Mouse (Mus musculus) kidney, postnatal 0 days (tissue): ENCODE data around the gene Trim25. TPM values are rescaled to one million over a fixed set of nuclear protein-coding genes. Genes with fewer than 3 reads are reported as not detected.

Experiments used
- ATAC-seq: fragments of 200-750 bp; cut with Nextera tagmentation; replicated peaks from 2 replicates; pipeline ENCODE4 v1.8.0; 2017; ENCODE audit warnings: low read depth, moderate number of reproducible peaks, moderate TSS enrichment, moderate library complexity; ENCODE audit not compliant: low FRiP score
- DNase-seq: peaks from one replicate; pipeline ENCODE4 v3.0.0-alpha.2; 2016; ENCODE audit warnings: low spot score
- H3K27ac ChIP-seq: fragments of 300-500 bp; sonication (generic); 2 replicates; pipeline ENCODE4 v1.5.1; 2014; ENCODE audit warnings: mild to moderate bottlenecking
- H3K27me3 ChIP-seq: fragments of 300-500 bp; sonication (generic); 2 replicates; pipeline ENCODE4 v1.6.1; 2014; ENCODE audit warnings: low read length, mixed read lengths; ENCODE audit not compliant: insufficient read depth
- H3K36me3 ChIP-seq: fragments of 300-500 bp; sonication (generic); 2 replicates; pipeline ENCODE4 v1.6.1; 2014; ENCODE audit warnings: low read length, mixed read lengths; ENCODE audit not compliant: insufficient read depth
- H3K4me1 ChIP-seq: fragments of 300-500 bp; sonication (generic); replicated peaks from 2 replicates; pipeline ENCODE4 v1.6.1; 2014; ENCODE audit warnings: antibody characterized with exemption, low read length, mixed read lengths; ENCODE audit not compliant: insufficient read depth
- H3K4me2 ChIP-seq: fragments of 300-500 bp; sonication (generic); 2 replicates; pipeline ENCODE4 v1.6.1; 2014; ENCODE audit warnings: mild to moderate bottlenecking, low read length, moderate library complexity, mixed read lengths
- H3K4me3 ChIP-seq: fragments of 300-500 bp; sonication (generic); replicated peaks from 2 replicates; pipeline ENCODE4 v1.5.1; 2014; ENCODE audit warnings: low read depth, low read length
- H3K9ac ChIP-seq: fragments of 300-500 bp; sonication (generic); 2 replicates; pipeline ENCODE4 v1.6.1; 2014; ENCODE audit warnings: low read depth, low read length
- H3K9me3 ChIP-seq: fragments of 300-500 bp; sonication (generic); replicated peaks from 2 replicates; pipeline ENCODE4 v1.6.1; 2016; ENCODE audit warnings: low read length, inconsistent platforms, mixed read lengths
- CTCF ChIP-seq: IDR thresholded peaks from 2 replicates; pipeline ENCODE4 v1.5.1; 2016; ENCODE audit warnings: antibody characterized with exemption, low read depth, mild to moderate bottlenecking, moderate library complexity
- WGBS: fragments of 180-500 bp; shearing (Covaris S2); extraction: QIAGEN DNeasy Blood & Tissue Kit; methylation state at CpG from one replicate; pipeline ENCODE4 v1.1.7; 2014; 5-methylcytosine and 5-hydroxymethylcytosine counted together
- polyA plus RNA-seq: library from polyadenylated mRNA; unstranded; fragments of >200 nt; fragmentation: Nextera tagmentation; extraction: Ambion mirVana; gene quantifications from 2 replicates; pipeline ENCODE4 v1.2.1, GENCODE M21; 2015

The Trim25 gene
- 17.6 and 18.3 TPM in 2 replicates for polyA plus RNA-seq

- H3K9me3 ChIP-seq, result no peaks in the 10 kb centered on the region
- no peaks in the 10 kb centered on the region for H3K27me3 ChIP-seq
- H3K36me3 ChIP-seq, result no peaks in the 10 kb centered on the region
- peak; percentile 97 for DNase-seq
- peak within 1 kb of the TSS; percentile 86 for H3K9ac ChIP-seq
- H3K4me2 ChIP-seq, result peak within 1 kb of the TSS; percentile 83
- peaks cover 24% of the 10 kb centered on the region; the same call in 1 of the 2 replicates for H3K4me1 ChIP-seq
- peak; percentile 25; the same call in 1 of the 2 replicates for TF ChIP-seq CTCF
- ATAC-seq, result peak; percentile 91
- WGBS, result 2% methylated on average over 48 of the region's 48 CpGs
- H3K4me3 ChIP-seq, result peak within 1 kb of the TSS; percentile 76
- H3K27ac ChIP-seq, result peak within 1 kb of the TSS; percentile 73
These were observed at the start of gene Trim25 for GRCm38 (mm10) chr11:88998974-88999722. Gene Trim25 (plus strand): TSS chr11:88999376.

GRCm38 (mm10) chr11:88949802-88950639 lies 49.2 kb upstream of the Trim25 start:
- DNase-seq (no peak), ATAC-seq (no peak)
- H3K9ac ChIP-seq, result no peak overlapping the region
- H3K27me3 ChIP-seq, result no peaks in the 10 kb centered on the region
- H3K27ac ChIP-seq, result no peak overlapping the region
- 82% methylated on average over 8 of the region's 8 CpGs for WGBS
- H3K9me3 ChIP-seq, result no peaks in the 10 kb centered on the region
- H3K4me2 ChIP-seq, result no peak overlapping the region
- H3K36me3 ChIP-seq, result peaks cover 13% of the 10 kb centered on the region; the same call in 1 of the 2 replicates
- no peak for TF ChIP-seq CTCF
- H3K4me3 ChIP-seq, result no peak overlapping the region
- H3K4me1 ChIP-seq, result no peaks in the 10 kb centered on the region

GRCm38 (mm10) chr11:88950640-88951250 lies 48.4 kb upstream of the Trim25 start:
- DNase-seq, result no peak
- TF ChIP-seq CTCF, result no peak
- Histone ChIP-seq H3K27me3 (no peaks in the 10 kb centered on the region), H3K9me3 (no peaks in the 10 kb centered on the region), H3K4me2 (no peak overlapping the region), H3K27ac (no peak overlapping the region), H3K36me3 (peaks cover 13% of the 10 kb centered on the region; the same call in 1 of the 2 replicates), H3K4me3 (no peak overlapping the region), H3K9ac (no peak overlapping the region), H3K4me1 (no peaks in the 10 kb centered on the region)
- WGBS, result 88% methylated on average over 13 of the region's 13 CpGs
- no peak for ATAC-seq

DNA sequence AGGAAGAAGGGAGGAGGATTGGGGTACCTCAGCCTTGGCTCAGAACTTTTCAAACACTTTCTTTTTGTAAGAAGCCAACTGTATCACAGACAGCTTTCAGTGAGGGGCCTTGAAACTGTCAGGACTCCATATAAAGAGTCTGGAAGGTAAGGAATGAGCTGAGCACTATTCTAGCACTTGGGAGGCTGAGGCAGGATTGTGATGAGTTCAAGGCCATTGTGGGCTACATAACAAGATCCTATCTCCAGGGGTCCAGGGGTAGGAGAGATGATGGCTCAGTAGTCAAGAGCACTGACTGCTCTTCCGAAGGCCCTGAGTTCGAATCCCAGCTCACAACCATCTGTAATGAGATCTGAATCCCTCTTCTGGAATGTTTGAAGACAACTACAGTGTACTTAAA lies 47.6 kb upstream of the Trim25 start:
- DNase-seq (no peak), ATAC-seq (no peak)
- no peaks in the 10 kb centered on the region for H3K27me3 ChIP-seq
- H3K36me3 ChIP-seq, result peaks cover 13% of the 10 kb centered on the region; the same call in 1 of the 2 replicates
- WGBS, result 93% methylated on average over 2 of the region's 2 CpGs
- no peak overlapping the region for H3K27ac ChIP-seq
- H3K4me1 ChIP-seq, result no peaks in the 10 kb centered on the region
- no peak overlapping the region for H3K4me2 ChIP-seq
- no peaks in the 10 kb centered on the region for H3K9me3 ChIP-seq
- TF ChIP-seq CTCF, result no peak
- no peak overlapping the region for H3K9ac ChIP-seq
- no peak overlapping the region for H3K4me3 ChIP-seq

GRCm38 (mm10) chr11:88952117-88952516 lies 47.1 kb upstream of the Trim25 start:
- no peaks in the 10 kb centered on the region for H3K27me3 ChIP-seq
- H3K36me3 ChIP-seq, result peaks cover 9% of the 10 kb centered on the region; the same call in 1 of the 2 replicates
- no peaks in the 10 kb centered on the region for H3K4me1 ChIP-seq
- no peak overlapping the region for H3K27ac ChIP-seq
- no peak for TF ChIP-seq CTCF
- no peak overlapping the region for H3K4me3 ChIP-seq
- ATAC-seq, result no peak
- no peak overlapping the region for H3K4me2 ChIP-seq
- DNase-seq, result no peak
- no peak overlapping the region for H3K9ac ChIP-seq
- no peaks in the 10 kb centered on the region for H3K9me3 ChIP-seq
- 89% methylated on average over 5 of the region's 5 CpGs for WGBS

DNA sequence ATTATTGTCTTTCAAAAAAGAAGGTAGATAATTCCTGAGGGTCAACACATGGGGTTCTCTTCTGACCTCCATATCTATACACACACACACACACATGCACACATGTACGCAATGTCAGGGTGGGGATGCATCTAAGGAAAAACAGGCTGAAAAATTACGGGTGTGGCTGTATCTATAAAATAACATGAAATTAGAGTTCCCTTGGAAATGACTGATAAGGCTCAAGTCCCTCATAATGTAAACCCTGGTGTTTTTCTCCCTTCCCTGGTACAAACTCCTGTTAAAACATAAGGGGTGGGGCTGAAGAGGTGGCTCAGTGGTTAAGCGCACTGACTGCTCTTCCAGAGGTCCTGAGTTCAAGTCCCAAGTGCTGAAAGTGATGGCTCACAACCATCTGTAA lies 45.6 kb upstream of the Trim25 start:
- WGBS, result 92% methylated on average over 3 of the region's 3 CpGs
- ATAC-seq, result no peak
- H3K9ac ChIP-seq, result no peak overlapping the region
- H3K27ac ChIP-seq, result no peak overlapping the region
- no peaks in the 10 kb centered on the region for H3K9me3 ChIP-seq
- peaks cover 9% of the 10 kb centered on the region; the same call in 1 of the 2 replicates for H3K36me3 ChIP-seq
- no peak for TF ChIP-seq CTCF
- no peaks in the 10 kb centered on the region for H3K27me3 ChIP-seq
- no peak for DNase-seq
- 0 out of 2 replicates have a peak overlapping the region, but pooled peaks have one; percentile 0 for H3K4me2 ChIP-seq
- no peak overlapping the region for H3K4me3 ChIP-seq
- H3K4me1 ChIP-seq, result no peaks in the 10 kb centered on the region
